Mouse (Mus musculus): ENCODE results near the gene Lrp6. TPM values are rescaled to one million over a fixed set of nuclear protein-coding genes. Genes with fewer than 3 reads are reported as not detected.

The Lrp6 gene
- 24.7 and 25.3 TPM in 2 replicates for polyA plus RNA-seq (2016; fragmentation: Nextera tagmentation; extraction: Ambion mirVana)

- Histone ChIP-seq H3K27me3 (ENCODE audit: insufficient read depth, poor library complexity, severe bottlenecking) (0 out of 2 replicates have a peak, but pooled peaks cover 17% of the 10 kb centered on the region), H3K4me3 (peak within 1 kb of the TSS; percentile 93)
- WGBS, result under 1% methylated on average over 98 of the region's 99 CpGs
Observed at GRCm38 (mm10) chr6:134566818-134567485, at the start of gene Lrp6. Gene Lrp6, minus strand, starts transcription at chr6:134566965.

GRCm38 (mm10) chr6:134614723-134615648 lies 48.2 kb upstream of the Lrp6 start:
- Histone ChIP-seq H3K27ac (no peak overlapping the region), H3K36me3 (no peaks in the 10 kb centered on the region), H3K9me3 (no peaks in the 10 kb centered on the region), H3K4me3 (no peak overlapping the region), H3K4me1 (replicated peaks) (no peaks in the 10 kb centered on the region), H3K27me3 (ENCODE audit: insufficient read depth, poor library complexity, severe bottlenecking) (no peaks in the 10 kb centered on the region)
- 28% methylated on average over 16 of the region's 16 CpGs for WGBS
- peak; percentile 81 for DNase-seq (ENCODE audit: low spot score)

More at GRCm38 (mm10) chr6:134566818-134567485, at the start of gene Lrp6:
- peak; percentile 87 for DNase-seq (ENCODE audit: low spot score)
- H3K27ac ChIP-seq, result peak within 1 kb of the TSS; percentile 100
- H3K4me1 ChIP-seq (replicated peaks), result peaks cover 35% of the 10 kb centered on the region
- H3K36me3 ChIP-seq, result no peaks in the 10 kb centered on the region
- H3K9me3 ChIP-seq, result 0 out of 2 replicates have a peak, but pooled peaks cover 2% of the 10 kb centered on the region

GRCm38 (mm10) chr6:134614322-134614721 lies 47.6 kb upstream of the Lrp6 start:
- Histone ChIP-seq H3K36me3 (no peaks in the 10 kb centered on the region), H3K9me3 (no peaks in the 10 kb centered on the region), H3K4me3 (no peak overlapping the region), H3K27ac (no peak overlapping the region), H3K27me3 (ENCODE audit: insufficient read depth, poor library complexity, severe bottlenecking) (no peaks in the 10 kb centered on the region), H3K4me1 (replicated peaks) (no peaks in the 10 kb centered on the region)
- WGBS, result 89% methylated on average over 4 of the region's 4 CpGs
- no peak for DNase-seq (ENCODE audit: low spot score)

DNA sequence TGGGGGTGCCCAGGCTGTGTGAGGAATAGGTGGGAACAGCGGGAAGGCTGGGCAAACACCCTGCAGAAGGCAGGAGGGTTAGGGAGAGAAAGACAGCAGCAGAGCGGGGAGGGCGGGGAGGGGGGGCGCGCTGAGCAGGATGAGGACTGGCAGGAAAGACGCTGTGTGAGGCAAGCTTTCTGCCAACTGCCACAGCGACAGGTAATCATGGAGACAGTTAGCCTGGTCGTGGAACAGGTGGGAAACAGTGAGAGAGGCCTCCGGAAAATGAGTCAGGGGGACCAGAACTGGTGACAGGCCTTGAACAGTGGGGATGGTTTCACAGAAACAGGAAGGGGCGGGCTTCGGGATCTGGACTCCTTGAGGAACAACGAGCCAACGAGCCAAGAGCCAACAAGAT lies 45.1 kb upstream of the Lrp6 start:
- Histone ChIP-seq H3K27ac (no peak overlapping the region), H3K4me1 (replicated peaks) (0 out of 2 replicates have a peak, but pooled peaks cover 3% of the 10 kb centered on the region), H3K27me3 (ENCODE audit: insufficient read depth, poor library complexity, severe bottlenecking) (no peaks in the 10 kb centered on the region), H3K9me3 (no peaks in the 10 kb centered on the region), H3K4me3 (no peak overlapping the region), H3K36me3 (no peaks in the 10 kb centered on the region)
- 80% methylated on average over 13 of the region's 13 CpGs for WGBS
- no peak for DNase-seq (ENCODE audit: low spot score)

GRCm38 (mm10) chr6:134610380-134610779 lies 43.6 kb upstream of the Lrp6 start:
- Histone ChIP-seq H3K9me3 (no peaks in the 10 kb centered on the region), H3K4me1 (replicated peaks) (0 out of 2 replicates have a peak, but pooled peaks cover 9% of the 10 kb centered on the region), H3K36me3 (no peaks in the 10 kb centered on the region), H3K27ac (no peak overlapping the region), H3K4me3 (no peak overlapping the region), H3K27me3 (ENCODE audit: insufficient read depth, poor library complexity, severe bottlenecking) (no peaks in the 10 kb centered on the region)
- no peak for DNase-seq (ENCODE audit: low spot score)
- WGBS, result 84% methylated on average over 9 of the region's 9 CpGs

DNA sequence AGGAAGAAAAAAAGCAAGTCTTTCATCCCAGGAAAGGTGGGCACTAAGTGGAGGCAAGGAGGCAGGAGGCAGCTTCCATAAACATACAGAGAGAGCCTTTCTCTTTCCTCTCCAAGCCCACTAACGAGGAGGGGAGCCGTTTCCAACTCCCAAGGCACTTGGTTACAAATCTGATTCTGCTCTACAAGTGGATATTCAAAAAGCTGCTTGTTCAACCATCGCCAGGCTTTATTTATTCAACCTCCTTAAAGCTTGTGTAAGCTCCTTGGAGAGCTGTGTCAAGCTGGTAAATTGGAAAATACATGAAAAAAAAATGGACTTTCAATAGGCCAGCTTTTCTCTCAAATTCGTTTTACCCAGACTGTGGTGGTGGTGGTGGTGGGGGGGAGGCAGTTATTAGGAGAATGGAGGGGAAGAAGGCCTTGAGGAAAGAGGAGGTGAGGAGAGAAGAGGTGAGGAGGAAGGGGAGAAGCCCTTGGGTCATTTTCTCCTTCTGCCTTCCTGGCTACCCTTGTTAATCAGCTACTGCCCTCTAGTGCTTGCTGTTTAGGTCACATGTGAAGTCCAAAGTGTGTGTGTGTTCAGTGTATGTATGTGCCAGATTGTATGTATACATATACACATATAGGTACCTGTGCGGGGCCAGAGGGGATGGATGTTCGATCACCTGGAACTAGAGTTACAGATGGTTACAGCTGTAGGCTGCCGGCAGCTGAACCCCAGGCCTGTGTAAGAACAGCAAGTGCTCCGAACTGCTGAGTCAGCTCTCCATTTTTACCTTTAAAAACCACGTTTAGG lies 40.4 kb upstream of the Lrp6 start:
- no peaks in the 10 kb centered on the region for H3K36me3 ChIP-seq
- H3K9me3 ChIP-seq, result no peaks in the 10 kb centered on the region
- no peaks in the 10 kb centered on the region for H3K27me3 ChIP-seq (ENCODE audit: insufficient read depth, poor library complexity, severe bottlenecking)
- H3K27ac ChIP-seq, result no peak overlapping the region
- 68% methylated on average over 9 of the region's 9 CpGs for WGBS
- no peak overlapping the region for H3K4me3 ChIP-seq
- peak; percentile 21 for DNase-seq (ENCODE audit: low spot score)
- H3K4me1 ChIP-seq (replicated peaks), result 0 out of 2 replicates have a peak, but pooled peaks cover 15% of the 10 kb centered on the region

GRCm38 (mm10) chr6:134606540-134606939 lies 39.8 kb upstream of the Lrp6 start:
- Histone ChIP-seq H3K4me1 (replicated peaks) (peaks cover 20% of the 10 kb centered on the region), H3K27ac (no peak overlapping the region), H3K36me3 (no peaks in the 10 kb centered on the region), H3K27me3 (ENCODE audit: insufficient read depth, poor library complexity, severe bottlenecking) (no peaks in the 10 kb centered on the region), H3K4me3 (no peak overlapping the region), H3K9me3 (no peaks in the 10 kb centered on the region)
- DNase-seq (ENCODE audit: low spot score), result no peak
- 62% methylated on average over 6 of the region's 6 CpGs for WGBS

DNA sequence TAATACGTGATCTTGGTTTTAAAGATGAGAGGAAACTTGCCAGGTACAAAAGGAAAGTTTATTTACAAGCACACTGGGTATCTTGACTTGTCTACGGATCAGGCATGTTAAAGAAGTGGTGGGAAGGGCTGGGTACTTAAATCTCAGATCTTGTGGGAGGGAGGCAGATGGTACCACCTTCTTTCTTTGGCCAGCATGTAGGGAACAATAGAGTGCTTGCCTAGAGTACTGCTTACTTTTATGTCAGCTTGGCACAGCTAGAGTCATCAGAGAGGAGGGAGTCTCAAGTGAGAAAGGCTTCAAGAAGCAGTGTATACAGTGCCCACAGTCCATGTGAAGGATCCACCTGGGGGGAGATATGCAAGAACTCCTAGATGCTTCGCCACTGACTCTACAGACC lies 38.4 kb upstream of the Lrp6 start:
- no peaks in the 10 kb centered on the region for H3K9me3 ChIP-seq
- H3K36me3 ChIP-seq, result no peaks in the 10 kb centered on the region
- no peak overlapping the region for H3K27ac ChIP-seq
- peaks cover 20% of the 10 kb centered on the region for H3K4me1 ChIP-seq (replicated peaks)
- no peak overlapping the region for H3K4me3 ChIP-seq
- 88% methylated on average over 3 of the region's 3 CpGs for WGBS
- no peak for DNase-seq (ENCODE audit: low spot score)
- no peaks in the 10 kb centered on the region for H3K27me3 ChIP-seq (ENCODE audit: insufficient read depth, poor library complexity, severe bottlenecking)

- peaks cover 20% of the 10 kb centered on the region for H3K4me1 ChIP-seq (replicated peaks)
- DNase-seq (ENCODE audit: low spot score), result no peak
- no peaks in the 10 kb centered on the region for H3K36me3 ChIP-seq
- no peaks in the 10 kb centered on the region for H3K27me3 ChIP-seq (ENCODE audit: insufficient read depth, poor library complexity, severe bottlenecking)
- no peaks in the 10 kb centered on the region for H3K9me3 ChIP-seq
- H3K27ac ChIP-seq, result no peak overlapping the region
- no peak overlapping the region for H3K4me3 ChIP-seq
- 50% methylated on average over 10 of the region's 10 CpGs for WGBS
Observed at GRCm38 (mm10) chr6:134602371-134603003, 35.7 kb upstream of the Lrp6 start.

- H3K27ac ChIP-seq, result no peak overlapping the region; the same call in 1 of the 2 replicates
Observed at GRCm38 (mm10) chr6:134601766-134602165, 35.0 kb upstream of the Lrp6 start.

DNA sequence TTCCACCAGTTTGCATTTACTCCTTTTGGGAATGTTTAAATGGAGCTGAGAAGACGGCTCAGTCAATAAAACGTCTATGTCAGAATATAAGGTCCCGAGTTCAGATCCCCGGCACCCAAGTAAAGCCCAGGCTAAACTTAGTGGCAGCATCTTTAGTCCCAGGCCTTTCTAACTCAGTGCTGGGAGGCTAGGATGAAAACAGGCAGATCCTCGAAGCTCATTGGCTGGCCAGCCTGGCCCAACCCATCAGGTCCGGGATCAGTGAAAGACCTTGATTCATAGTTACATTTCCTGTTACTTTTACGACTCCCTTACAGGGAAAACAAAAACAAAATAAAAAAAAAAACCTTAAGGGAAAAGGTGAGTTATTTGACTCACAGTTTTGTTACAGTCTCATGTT lies 34.4 kb upstream of the Lrp6 start:
- no peak for DNase-seq (ENCODE audit: low spot score)
- H3K27ac ChIP-seq, result no peak overlapping the region
- no peak overlapping the region for H3K4me3 ChIP-seq
- H3K4me1 ChIP-seq (replicated peaks), result peaks cover 11% of the 10 kb centered on the region
- no peaks in the 10 kb centered on the region for H3K36me3 ChIP-seq
- WGBS, result 57% methylated on average over 7 of the region's 7 CpGs
- no peaks in the 10 kb centered on the region for H3K27me3 ChIP-seq (ENCODE audit: insufficient read depth, poor library complexity, severe bottlenecking)
- no peaks in the 10 kb centered on the region for H3K9me3 ChIP-seq

More at GRCm38 (mm10) chr6:134601766-134602165, 35.0 kb upstream of the Lrp6 start:
- no peaks in the 10 kb centered on the region for H3K36me3 ChIP-seq
- no peaks in the 10 kb centered on the region for H3K27me3 ChIP-seq (ENCODE audit: insufficient read depth, poor library complexity, severe bottlenecking)
- DNase-seq (ENCODE audit: low spot score), result no peak
- H3K9me3 ChIP-seq, result no peaks in the 10 kb centered on the region
- H3K4me1 ChIP-seq (replicated peaks), result peaks cover 16% of the 10 kb centered on the region
- WGBS, result 50% methylated on average over 3 of the region's 3 CpGs
- H3K4me3 ChIP-seq, result no peak overlapping the region

DNA sequence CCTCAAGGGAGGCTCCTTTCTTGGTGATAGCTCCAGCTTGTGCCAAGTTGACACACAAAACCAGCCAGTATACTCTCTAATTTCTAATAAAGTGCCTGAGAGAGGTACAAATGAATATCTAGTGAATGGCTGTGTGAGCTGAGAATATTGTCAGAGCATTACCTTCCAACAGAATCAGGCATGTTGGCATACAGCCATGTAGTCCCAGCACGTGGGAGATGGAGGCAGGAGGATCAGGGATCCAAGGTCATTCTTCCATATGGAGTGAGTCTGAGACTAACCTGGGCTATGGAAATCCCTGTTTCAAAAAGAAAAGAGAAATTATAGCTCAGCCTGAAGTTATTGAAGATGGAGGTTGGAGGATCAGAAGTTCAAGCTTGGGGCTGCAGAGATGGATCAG lies 32.5 kb upstream of the Lrp6 start:
- Histone ChIP-seq H3K4me3 (no peak overlapping the region), H3K27me3 (ENCODE audit: insufficient read depth, poor library complexity, severe bottlenecking) (no peaks in the 10 kb centered on the region), H3K36me3 (no peaks in the 10 kb centered on the region), H3K4me1 (replicated peaks) (peaks cover 11% of the 10 kb centered on the region), H3K9me3 (no peaks in the 10 kb centered on the region), H3K27ac (no peak overlapping the region)
- WGBS, result 80% methylated on average over 1 of the region's 1 CpGs
- no peak for DNase-seq (ENCODE audit: low spot score)
